Mouse (Mus musculus) monocyte, adult 5-6 weeks (primary cell): ENCODE data around the gene Itih5. TPM values are rescaled to one million over a fixed set of nuclear protein-coding genes. Genes with fewer than 3 reads are reported as not detected.

Experiments
- ATAC-seq: fragments of 153-309, 156-312 bp; replicated peaks from 2 replicates; pipeline ENCODE4 v1.8.0; 2017; ENCODE audit warnings: mild to moderate bottlenecking; ENCODE audit not compliant: low TSS enrichment, insufficient number of reproducible peaks, severe bottlenecking, poor library complexity, low FRiP score
- total RNA-seq: library from RNA; stranded (forward); fragments of 200-1000, 200-491, 200-594 nt; gene quantifications from 3 replicates; pipeline ENCODE4 v1.2.3, GENCODE M21; 2017

Gene Itih5
- total RNA-seq, 1 experiment from 2014 or later = 1.7 TPM

GRCm38 (mm10) chr2:10250926-10251325 lies 97.6 kb downstream of the Itih5 start:
- ATAC-seq = no peak

DNA sequence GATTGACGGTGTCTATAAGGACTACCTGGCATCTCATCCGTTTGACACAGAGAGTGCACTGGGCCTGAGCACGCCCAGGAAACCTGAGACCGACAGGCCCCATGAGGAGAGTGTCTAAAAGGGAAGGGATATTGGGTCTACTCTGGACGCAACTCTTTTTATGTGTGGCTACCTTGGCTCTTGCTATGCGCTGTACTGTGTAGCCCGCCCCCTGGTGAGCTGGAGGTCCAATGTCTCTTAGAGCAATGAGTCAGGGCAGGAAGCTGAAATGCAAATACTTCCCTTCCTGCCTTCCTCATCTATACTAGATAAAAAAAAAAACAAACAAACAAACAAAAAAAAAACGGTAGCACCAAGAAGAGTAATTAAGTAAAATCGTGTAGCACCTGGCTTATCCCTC lies 98.1 kb downstream of the Itih5 start:
- no peak for ATAC-seq

- no peak for ATAC-seq
Measured at GRCm38 (mm10) chr2:10252016-10252415, 98.6 kb downstream of the Itih5 start.

- no peak for ATAC-seq
Measured at GRCm38 (mm10) chr2:10253351-10253750, 100.0 kb downstream of the Itih5 start.

GRCm38 (mm10) chr2:10256949-10257348 lies 103.6 kb downstream of the Itih5 start:
- no peak for ATAC-seq

GRCm38 (mm10) chr2:10258312-10258711 lies 104.9 kb downstream of the Itih5 start:
- ATAC-seq = no peak

GRCm38 (mm10) chr2:10260109-10260508 lies 106.7 kb downstream of the Itih5 start:
- ATAC-seq = no peak

- ATAC-seq = no peak
Measured at GRCm38 (mm10) chr2:10261337-10261736, 108.0 kb downstream of the Itih5 start.

GRCm38 (mm10) chr2:10262722-10263121 lies 109.4 kb downstream of the Itih5 start:
- no peak for ATAC-seq

- ATAC-seq = no peak
Measured at GRCm38 (mm10) chr2:10263909-10264489, 110.6 kb downstream of the Itih5 start.

DNA sequence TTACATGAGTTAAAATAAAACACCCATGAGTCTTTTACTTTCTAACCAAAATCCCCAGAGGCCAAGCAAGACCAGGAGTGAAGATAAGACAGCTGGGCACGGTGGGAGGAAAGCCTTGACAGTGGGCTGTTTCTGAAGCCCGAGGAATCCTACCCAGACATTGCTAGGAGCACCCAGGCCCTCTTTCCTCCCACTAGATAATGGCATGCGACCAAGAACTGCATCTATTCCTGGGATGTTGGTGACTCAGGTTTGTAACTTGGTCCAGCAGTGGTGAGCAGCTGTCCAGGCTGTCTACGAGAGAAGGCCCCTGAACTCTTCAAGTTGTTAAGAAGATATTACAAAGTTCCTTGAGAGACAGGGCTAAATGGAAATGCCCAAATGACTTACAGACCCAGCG lies 112.5 kb downstream of the Itih5 start:
- no peak for ATAC-seq

DNA sequence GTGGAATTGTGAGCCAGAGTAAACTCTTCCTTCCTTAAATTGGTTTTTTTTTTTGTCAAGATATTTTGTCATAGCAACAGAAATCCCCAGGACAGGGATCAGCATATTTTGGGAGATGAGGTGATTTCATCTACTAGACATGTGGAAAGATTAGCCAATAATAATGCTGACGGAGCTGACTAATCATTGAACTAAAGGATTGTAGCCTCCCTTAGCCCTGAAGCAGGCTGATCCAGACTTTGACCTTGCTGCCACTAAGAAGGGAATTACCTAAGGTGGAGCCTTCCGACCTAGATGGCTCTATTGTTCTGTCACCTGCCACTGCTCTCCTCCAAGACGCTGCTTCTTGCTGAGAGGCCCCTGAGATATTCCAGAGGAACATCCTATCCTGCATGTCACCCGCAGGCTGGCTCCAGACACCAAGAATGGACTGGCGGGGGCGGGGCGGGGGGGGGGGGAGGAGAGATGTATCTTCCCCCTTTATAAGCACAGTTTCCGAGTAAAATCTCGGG lies 119.3 kb downstream of the Itih5 start:
- no peak for ATAC-seq

- no peak for ATAC-seq
Measured at GRCm38 (mm10) chr2:10273541-10274050, 120.2 kb downstream of the Itih5 start.

GRCm38 (mm10) chr2:10276194-10276593 lies 122.8 kb downstream of the Itih5 start:
- ATAC-seq = no peak

DNA sequence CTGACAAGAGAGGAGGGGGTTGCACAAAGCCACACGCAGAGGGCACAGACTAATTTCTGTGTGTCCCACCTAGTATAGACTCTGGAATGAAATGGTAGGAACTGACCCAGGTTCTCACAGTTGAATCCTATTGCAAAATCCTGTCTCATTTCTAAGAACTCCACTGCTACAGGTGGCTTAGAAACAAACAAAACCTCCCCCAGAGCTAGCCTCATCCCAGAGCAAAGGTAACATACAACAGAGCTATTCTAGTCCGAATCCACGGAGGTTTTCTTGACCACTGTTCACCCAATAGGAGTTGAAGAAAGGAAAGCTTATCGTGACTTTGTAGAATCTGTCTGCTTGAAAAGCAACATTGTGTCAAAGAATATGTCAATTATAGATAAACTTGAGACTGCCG lies 130.3 kb downstream of the Itih5 start:
- ATAC-seq = no peak

- ATAC-seq = no peak
Measured at GRCm38 (mm10) chr2:10284636-10285270, 131.4 kb downstream of the Itih5 start.

- no peak for ATAC-seq
Measured at GRCm38 (mm10) chr2:10285975-10286374, 132.6 kb downstream of the Itih5 start.

- ATAC-seq = no peak
Measured at GRCm38 (mm10) chr2:10288142-10288831, 134.9 kb downstream of the Itih5 start.

GRCm38 (mm10) chr2:10288881-10289280 lies 135.5 kb downstream of the Itih5 start:
- ATAC-seq = no peak

GRCm38 (mm10) chr2:10290115-10290514 lies 136.7 kb downstream of the Itih5 start:
- ATAC-seq = no peak
